Mouse (Mus musculus): ENCODE data around the gene Rptn. TPM values are rescaled to one million over a fixed set of nuclear protein-coding genes. Genes with fewer than 3 reads are reported as not detected.

Gene Rptn
- total and polyA plus RNA-seq, 2 experiments from 2014 or later, result 0.05 TPM; not detected in 1

DNA sequence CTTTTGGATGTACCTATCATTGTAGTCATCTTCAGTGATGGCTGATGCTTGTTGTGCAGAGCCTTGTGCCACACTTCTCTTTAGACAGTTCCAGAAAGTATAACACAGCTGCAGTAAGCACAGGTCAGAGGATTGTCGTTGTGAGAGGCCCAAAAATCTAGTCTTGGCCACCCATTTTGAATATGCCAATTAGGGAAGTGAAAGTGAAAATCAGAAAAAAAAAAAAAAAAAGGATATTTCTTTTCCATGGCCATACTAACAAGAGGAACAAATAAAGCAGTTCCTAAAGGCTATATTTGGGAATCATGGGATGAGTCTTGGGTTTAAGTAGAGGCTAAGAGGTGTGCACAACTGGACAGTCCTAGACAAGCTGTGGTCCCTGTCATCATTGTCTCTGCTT lies 18.3 kb upstream of the Rptn start:
- no peak for DNase-seq (ENCODE audit: low spot score)
- H3K27me3 ChIP-seq (ENCODE audit: insufficient read depth, low read length), result no peaks in the 10 kb centered on the region
- H3K36me3 ChIP-seq (ENCODE audit: insufficient read depth, low read length), result no peaks in the 10 kb centered on the region
- no peak for TF ChIP-seq CTCF (IDR thresholded peaks at IDR 0.05; ENCODE audit: low read depth)
- H3K4me2 ChIP-seq (ENCODE audit: low read depth, low read length), result no peak overlapping the region
- 81% methylated on average over 1 of the region's 1 CpGs for WGBS
- no peak overlapping the region for H3K4me3 ChIP-seq (ENCODE audit: low read length)
- no peaks in the 10 kb centered on the region for H3K4me1 ChIP-seq (ENCODE audit: insufficient read depth, low read length)
- H3K9me3 ChIP-seq (ENCODE audit: low read length), result no peaks in the 10 kb centered on the region
- no peak for ATAC-seq
- H3K27ac ChIP-seq, result no peak overlapping the region
- no peak overlapping the region for H3K9ac ChIP-seq (replicated peaks; ENCODE audit: low read length)

DNA sequence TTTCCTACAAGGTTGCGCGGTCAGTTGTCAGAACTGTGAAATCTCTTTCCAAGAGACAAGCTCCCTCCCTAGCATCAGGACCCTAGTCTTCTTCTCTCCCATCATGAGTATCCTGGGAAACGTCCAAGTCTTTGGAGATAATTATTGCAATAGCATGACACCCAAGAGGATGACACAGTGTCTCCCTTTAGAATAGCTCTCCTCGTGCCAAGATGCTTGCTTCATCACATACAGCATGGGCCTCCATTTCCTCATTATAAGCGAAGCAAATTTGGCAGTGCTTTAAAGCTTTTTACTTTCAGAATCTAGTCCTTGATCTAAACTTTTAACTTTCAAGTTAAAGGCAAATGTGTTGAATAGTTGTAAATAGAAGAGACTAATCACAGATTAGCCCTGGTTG lies 17.9 kb upstream of the Rptn start:
- no peak for TF ChIP-seq CTCF (IDR thresholded peaks at IDR 0.05; ENCODE audit: low read depth)
- H3K27ac ChIP-seq, result no peak overlapping the region
- no peak overlapping the region for H3K4me3 ChIP-seq (ENCODE audit: low read length)

DNA sequence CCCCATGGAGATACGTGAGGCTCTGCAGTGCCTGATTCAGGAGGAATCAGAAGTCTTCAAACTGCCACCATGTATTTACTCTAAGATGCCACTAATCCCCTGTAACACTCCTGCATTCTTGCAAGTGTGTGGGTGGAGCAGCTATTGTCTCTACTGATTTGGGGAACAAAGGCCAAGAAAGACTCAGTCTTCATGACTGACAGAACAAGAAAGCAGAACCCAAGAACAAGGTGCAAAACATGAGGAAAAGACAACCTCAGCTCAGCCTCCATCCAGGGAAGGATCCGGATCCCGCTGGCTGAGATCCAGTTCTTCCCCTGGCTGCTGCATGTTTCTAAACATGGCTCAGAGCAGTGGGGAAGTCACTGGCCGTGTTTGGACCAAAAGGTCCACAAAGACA lies 15.4 kb upstream of the Rptn start:
- Histone ChIP-seq H3K27me3 (ENCODE audit: insufficient read depth, low read length) (no peaks in the 10 kb centered on the region), H3K9me3 (ENCODE audit: low read length) (no peaks in the 10 kb centered on the region), H3K4me2 (ENCODE audit: low read depth, low read length) (no peak overlapping the region), H3K9ac (replicated peaks; ENCODE audit: low read length) (no peak overlapping the region), H3K27ac (no peak overlapping the region), H3K36me3 (ENCODE audit: insufficient read depth, low read length) (no peaks in the 10 kb centered on the region), H3K4me3 (ENCODE audit: low read length) (no peak overlapping the region), H3K4me1 (ENCODE audit: insufficient read depth, low read length) (no peaks in the 10 kb centered on the region)
- ATAC-seq, result no peak
- no peak for TF ChIP-seq CTCF (IDR thresholded peaks at IDR 0.05; ENCODE audit: low read depth)
- 49% methylated on average over 4 of the region's 4 CpGs for WGBS
- no peak for DNase-seq (ENCODE audit: low spot score)

More for the DNA sequence above, 17.9 kb upstream of the Rptn start:
- no peak overlapping the region for H3K4me2 ChIP-seq (ENCODE audit: low read depth, low read length)
- H3K27me3 ChIP-seq (ENCODE audit: insufficient read depth, low read length), result no peaks in the 10 kb centered on the region
- no peaks in the 10 kb centered on the region for H3K4me1 ChIP-seq (ENCODE audit: insufficient read depth, low read length)
- no peaks in the 10 kb centered on the region for H3K9me3 ChIP-seq (ENCODE audit: low read length)
- no peaks in the 10 kb centered on the region for H3K36me3 ChIP-seq (ENCODE audit: insufficient read depth, low read length)
- DNase-seq (ENCODE audit: low spot score), result no peak
- H3K9ac ChIP-seq (replicated peaks; ENCODE audit: low read length), result no peak overlapping the region
- no peak for ATAC-seq
- 83% methylated on average over 5 of the region's 5 CpGs for WGBS

DNA sequence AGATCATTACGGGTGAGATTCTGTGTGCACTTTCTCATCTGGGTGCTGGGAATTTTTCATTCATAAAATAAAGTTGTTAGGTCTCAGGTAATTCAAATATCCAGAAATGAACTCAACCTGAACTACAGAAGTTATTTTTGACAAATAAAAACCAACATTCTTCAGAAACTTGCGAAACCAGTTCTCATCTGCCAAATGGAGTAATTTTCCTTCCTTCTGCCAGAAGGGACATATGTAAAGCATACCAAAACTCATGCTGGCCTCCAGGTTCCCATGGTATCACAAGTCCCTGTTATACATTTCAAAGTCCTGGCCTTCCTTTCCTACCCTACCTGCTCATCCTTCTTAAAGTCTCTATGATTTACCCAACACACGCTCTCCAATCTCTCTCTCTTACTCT lies 10.4 kb downstream of the Rptn start:
- no peaks in the 10 kb centered on the region for H3K27me3 ChIP-seq (ENCODE audit: insufficient read depth, low read length)
- no peaks in the 10 kb centered on the region for H3K4me1 ChIP-seq (ENCODE audit: insufficient read depth, low read length)
- no peak for ATAC-seq
- H3K36me3 ChIP-seq (ENCODE audit: insufficient read depth, low read length), result no peaks in the 10 kb centered on the region
- H3K9me3 ChIP-seq (ENCODE audit: low read length), result no peaks in the 10 kb centered on the region
- no peak for TF ChIP-seq CTCF (IDR thresholded peaks at IDR 0.05; ENCODE audit: low read depth)
- H3K9ac ChIP-seq (replicated peaks; ENCODE audit: low read length), result no peak overlapping the region
- H3K4me2 ChIP-seq (ENCODE audit: low read depth, low read length), result no peak overlapping the region
- no peak overlapping the region for H3K4me3 ChIP-seq (ENCODE audit: low read length)
- DNase-seq (ENCODE audit: low spot score), result no peak
- H3K27ac ChIP-seq, result no peak overlapping the region
- 97% methylated on average over 3 of the region's 3 CpGs for WGBS

DNA sequence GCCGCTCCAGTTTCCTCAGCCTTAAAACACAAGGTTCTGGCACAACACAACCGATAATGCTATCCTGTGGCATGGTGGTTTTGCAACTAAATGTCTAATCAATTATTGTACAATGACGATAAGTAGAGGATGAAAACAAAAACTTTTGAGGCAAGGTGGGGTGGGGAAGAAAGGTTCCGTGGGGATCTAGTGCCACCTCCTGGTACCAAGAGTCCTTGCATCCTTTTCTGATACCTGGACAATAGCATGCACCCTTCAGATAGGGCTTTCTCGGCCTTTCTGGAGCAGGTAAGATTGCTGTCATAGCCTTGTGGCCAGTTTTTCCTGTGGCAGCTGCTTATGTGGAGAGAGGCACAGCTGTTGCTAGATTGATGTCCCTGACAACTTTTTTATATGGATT lies 13.5 kb downstream of the Rptn start:
- ATAC-seq, result no peak
- Histone ChIP-seq H3K9ac (replicated peaks; ENCODE audit: low read length) (no peak overlapping the region), H3K4me3 (ENCODE audit: low read length) (no peak overlapping the region), H3K27me3 (ENCODE audit: insufficient read depth, low read length) (no peaks in the 10 kb centered on the region), H3K27ac (no peak overlapping the region), H3K4me2 (ENCODE audit: low read depth, low read length) (no peak overlapping the region), H3K9me3 (ENCODE audit: low read length) (no peaks in the 10 kb centered on the region), H3K36me3 (ENCODE audit: insufficient read depth, low read length) (no peaks in the 10 kb centered on the region), H3K4me1 (ENCODE audit: insufficient read depth, low read length) (no peaks in the 10 kb centered on the region)
- TF ChIP-seq CTCF (IDR thresholded peaks at IDR 0.05; ENCODE audit: low read depth), result peak; percentile 87
- 32% methylated on average over 5 of the region's 5 CpGs for WGBS
- DNase-seq (ENCODE audit: low spot score), result peak; percentile 51

DNA sequence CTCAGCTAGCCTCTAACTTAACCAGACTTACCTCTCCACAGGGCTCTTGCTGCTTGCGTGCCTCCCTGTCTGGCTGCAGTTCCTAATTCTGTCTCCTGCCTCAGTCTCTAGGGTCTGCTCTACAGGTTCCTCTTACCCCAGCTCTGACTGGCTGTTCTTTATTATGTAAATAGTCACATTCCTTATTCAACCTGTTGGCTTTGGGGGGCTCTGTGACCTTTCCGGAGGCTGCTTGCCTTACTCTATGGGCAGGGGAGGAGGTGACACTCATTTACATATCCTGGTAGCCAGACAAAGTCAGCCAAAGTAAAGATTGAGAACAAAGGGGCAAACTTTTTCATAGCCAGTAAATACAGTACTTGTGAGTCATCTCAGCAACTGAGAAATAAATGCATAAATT lies 18.4 kb downstream of the Rptn start:
- no peaks in the 10 kb centered on the region for H3K36me3 ChIP-seq (ENCODE audit: insufficient read depth, low read length)
- 16% methylated on average over 2 of the region's 2 CpGs for WGBS
- no peak overlapping the region for H3K4me3 ChIP-seq (ENCODE audit: low read length)
- no peaks in the 10 kb centered on the region for H3K4me1 ChIP-seq (ENCODE audit: insufficient read depth, low read length)
- H3K27ac ChIP-seq, result no peak overlapping the region
- no peak overlapping the region for H3K4me2 ChIP-seq (ENCODE audit: low read depth, low read length)
- ATAC-seq (no peak), DNase-seq (ENCODE audit: low spot score) (no peak)
- no peaks in the 10 kb centered on the region for H3K27me3 ChIP-seq (ENCODE audit: insufficient read depth, low read length)
- TF ChIP-seq CTCF (IDR thresholded peaks at IDR 0.05; ENCODE audit: low read depth), result no peak
- H3K9me3 ChIP-seq (ENCODE audit: low read length), result no peaks in the 10 kb centered on the region
- no peak overlapping the region for H3K9ac ChIP-seq (replicated peaks; ENCODE audit: low read length)

DNA sequence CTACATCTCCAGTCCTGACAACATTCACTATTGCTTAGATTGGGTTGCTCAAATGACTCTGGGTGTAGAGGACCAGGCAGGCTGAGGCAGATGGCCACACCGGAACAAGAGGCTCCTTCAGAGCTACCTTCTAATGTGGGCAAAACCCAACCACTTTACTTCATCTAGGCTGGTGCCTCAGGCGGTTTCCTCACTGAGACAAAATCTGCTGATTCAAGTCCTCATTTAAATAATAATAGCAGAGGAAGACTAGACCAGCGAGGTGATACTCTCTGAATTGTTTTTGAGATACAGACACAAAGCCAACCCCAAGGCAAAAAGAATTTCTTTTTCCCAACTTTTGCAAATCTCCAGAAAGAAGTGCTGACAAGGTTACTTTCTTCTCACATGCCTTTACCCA lies 38.2 kb downstream of the Rptn start:
- Histone ChIP-seq H3K9ac (replicated peaks; ENCODE audit: low read length) (no peak overlapping the region), H3K27me3 (ENCODE audit: insufficient read depth, low read length) (no peaks in the 10 kb centered on the region), H3K9me3 (ENCODE audit: low read length) (no peaks in the 10 kb centered on the region), H3K4me1 (ENCODE audit: insufficient read depth, low read length) (no peaks in the 10 kb centered on the region), H3K4me2 (ENCODE audit: low read depth, low read length) (no peak overlapping the region), H3K4me3 (ENCODE audit: low read length) (no peak overlapping the region), H3K36me3 (ENCODE audit: insufficient read depth, low read length) (no peaks in the 10 kb centered on the region), H3K27ac (no peak overlapping the region)
- DNase-seq (ENCODE audit: low spot score) (no peak), ATAC-seq (no peak)
- 36% methylated on average over 3 of the region's 3 CpGs for WGBS
- TF ChIP-seq CTCF (IDR thresholded peaks at IDR 0.05; ENCODE audit: low read depth), result no peak
